Mouse (Mus musculus): Measurements from ENCODE around the gene Utp4.
"Not testable (repeated sequence)": the region's sequence is repeated elsewhere in the genome, so short reads cannot be mapped to it uniquely, and the experiment has no call there.

Utp4 gene

GRCm38 (mm10) chr8:106905727-106906480 is 12.5 kb downstream of the Utp4 start:
- DNase-seq = no peak

GRCm38 (mm10) chr8:106906635-106907034 is 13.2 kb downstream of the Utp4 start:
- no peak for DNase-seq

GRCm38 (mm10) chr8:106907450-106907849 is 14.0 kb downstream of the Utp4 start:
- DNase-seq = no peak

- no peak for DNase-seq
Observed at GRCm38 (mm10) chr8:106908291-106908690, 14.9 kb downstream of the Utp4 start.

- DNase-seq = no peak
Observed at GRCm38 (mm10) chr8:106913631-106914030, 20.2 kb downstream of the Utp4 start.

- DNase-seq = no peak
Observed at GRCm38 (mm10) chr8:106919721-106920394, 26.4 kb downstream of the Utp4 start.

- DNase-seq = no peak
Observed at GRCm38 (mm10) chr8:106920395-106920741, 26.9 kb downstream of the Utp4 start.

GRCm38 (mm10) chr8:106924057-106924456 is 30.6 kb downstream of the Utp4 start:
- DNase-seq = no peak

- DNase-seq = no peak
Observed at GRCm38 (mm10) chr8:106924904-106925349, 31.5 kb downstream of the Utp4 start.

GRCm38 (mm10) chr8:106925446-106925845 is 32.0 kb downstream of the Utp4 start:
- DNase-seq = no peak

GRCm38 (mm10) chr8:106927247-106927646 is 33.8 kb downstream of the Utp4 start:
- DNase-seq = no peak

- not testable (repeated sequence) for DNase-seq
Observed at GRCm38 (mm10) chr8:106928182-106928581, 34.7 kb downstream of the Utp4 start.

GRCm38 (mm10) chr8:106929155-106929913 is 35.9 kb downstream of the Utp4 start:
- DNase-seq = no peak

- DNase-seq = no peak
Observed at GRCm38 (mm10) chr8:106929921-106930320, 36.5 kb downstream of the Utp4 start.

GRCm38 (mm10) chr8:106932376-106933065 is 39.1 kb downstream of the Utp4 start:
- peak; percentile 31 for DNase-seq

- no peak for DNase-seq
Observed at GRCm38 (mm10) chr8:106933506-106934143, 40.2 kb downstream of the Utp4 start.

- peak; percentile 30 for DNase-seq
Observed at GRCm38 (mm10) chr8:106934226-106934977, 41.0 kb downstream of the Utp4 start.

GRCm38 (mm10) chr8:106935324-106935869 is 42.0 kb downstream of the Utp4 start, which contains the start of gene Sntb2:
Gene Sntb2, plus strand, starts transcription at chr8:106935750.
- peak; percentile 91 for DNase-seq

- DNase-seq = peak; percentile 73
Observed at GRCm38 (mm10) chr8:106935899-106936477, 42.6 kb downstream of the Utp4 start.

- DNase-seq = peak; percentile 46
Observed at GRCm38 (mm10) chr8:106936478-106937051, 43.1 kb downstream of the Utp4 start.

Data from cerebellum, adult 9-11 months (tissue).